Mouse (Mus musculus) stomach, postnatal 0 days (tissue): ENCODE measurements around the gene Gm609.

Source experiments
- CTCF ChIP-seq: IDR thresholded peaks from 2 replicates; pipeline ENCODE4 v1.5.1; 2016; ENCODE audit warnings: antibody characterized with exemption, low read depth, mild to moderate bottlenecking, moderate library complexity
- EP300 ChIP-seq: optimal IDR thresholded peaks from 2 replicates; pipeline ENCODE3; 2016; ENCODE audit warnings: antibody characterized with exemption

GRCm38 (mm10) chr16:45377332-45377731 lies 115.4 kb downstream of the Gm609 start:
- TF ChIP-seq CTCF (no peak), EP300 (no peak)
